Mouse (Mus musculus): ENCODE data around the gene Lpp.

Lpp gene

GRCm38 (mm10) chr16:24636894-24637293 is 243.6 kb downstream of the Lpp start:
- no peak for DNase-seq

- DNase-seq: no peak
Measured at GRCm38 (mm10) chr16:24641003-24641797, 247.9 kb downstream of the Lpp start.

GRCm38 (mm10) chr16:24643024-24643635 is 249.8 kb downstream of the Lpp start:
- no peak for DNase-seq

GRCm38 (mm10) chr16:24644154-24644553 is 250.8 kb downstream of the Lpp start:
- no peak for DNase-seq

- DNase-seq: no peak
Measured at GRCm38 (mm10) chr16:24644760-24645406, 251.6 kb downstream of the Lpp start.

GRCm38 (mm10) chr16:24645906-24646603 is 252.7 kb downstream of the Lpp start:
- DNase-seq: no peak

GRCm38 (mm10) chr16:24651655-24652654 is 258.6 kb downstream of the Lpp start:
- no peak for DNase-seq

GRCm38 (mm10) chr16:24653041-24653440 is 259.7 kb downstream of the Lpp start:
- DNase-seq: no peak

GRCm38 (mm10) chr16:24655116-24655515 is 261.8 kb downstream of the Lpp start:
- no peak for DNase-seq

- DNase-seq: no peak
Measured at GRCm38 (mm10) chr16:24656026-24656425, 262.7 kb downstream of the Lpp start.

GRCm38 (mm10) chr16:24656752-24657151 is 263.4 kb downstream of the Lpp start:
- no peak for DNase-seq

GRCm38 (mm10) chr16:24659049-24659448 is 265.7 kb downstream of the Lpp start:
- no peak for DNase-seq

- no peak for DNase-seq
Measured at GRCm38 (mm10) chr16:24664131-24664530, 270.8 kb downstream of the Lpp start.

GRCm38 (mm10) chr16:24669718-24670460 is 276.6 kb downstream of the Lpp start:
- DNase-seq: no peak

- DNase-seq: no peak
Measured at GRCm38 (mm10) chr16:24678942-24679341, 285.6 kb downstream of the Lpp start.

- DNase-seq: no peak
Measured at GRCm38 (mm10) chr16:24695062-24695461, 301.8 kb downstream of the Lpp start.

GRCm38 (mm10) chr16:24704215-24704614 is 310.9 kb downstream of the Lpp start:
- no peak for DNase-seq

- no peak for DNase-seq
Measured at GRCm38 (mm10) chr16:24723641-24724040, 330.3 kb downstream of the Lpp start.

GRCm38 (mm10) chr16:24732751-24733150 is 339.4 kb downstream of the Lpp start:
- DNase-seq: no peak

- DNase-seq: no peak
Measured at GRCm38 (mm10) chr16:24733321-24733720, 340.0 kb downstream of the Lpp start.

- DNase-seq: no peak
Measured at GRCm38 (mm10) chr16:24735754-24736153, 342.4 kb downstream of the Lpp start.
